Mouse (Mus musculus): Measurements from ENCODE around the gene 1700109H08Rik. TPM values are rescaled to one million over a fixed set of nuclear protein-coding genes. Genes with fewer than 3 reads are reported as not detected.

The 1700109H08Rik gene
- polyA plus RNA-seq, 1 experiment from 2014 or later, result 3.5 TPM

GRCm38 (mm10) chr5:3620486-3620885, 49.1 kb downstream of the 1700109H08Rik start:
- H3K9me3 ChIP-seq (replicated peaks; ENCODE audit: control insufficient read depth, low read length), result no peaks in the 10 kb centered on the region
- H3K36me3 ChIP-seq (ENCODE audit: control insufficient read depth, insufficient read depth, low read length), result peaks cover 19% of the 10 kb centered on the region; the same call in 1 of the 2 replicates
- H3K27ac ChIP-seq (ENCODE audit: low read length), result no peak overlapping the region
- H3K4me2 ChIP-seq (ENCODE audit: low read depth, low read length), result no peak overlapping the region
- H3K27me3 ChIP-seq (ENCODE audit: control insufficient read depth, insufficient read depth, low read length), result no peaks in the 10 kb centered on the region
- H3K4me3 ChIP-seq (replicated peaks; ENCODE audit: low read length), result no peak overlapping the region
- H3K9ac ChIP-seq (ENCODE audit: low read length), result no peak overlapping the region
- 86% methylated on average over 7 of the region's 7 CpGs for WGBS
- no peak for ATAC-seq (ENCODE audit: insufficient read depth, low FRiP score)
- H3K4me1 ChIP-seq (ENCODE audit: control insufficient read depth, insufficient read depth, low read length), result no peaks in the 10 kb centered on the region

- no peak overlapping the region for H3K4me2 ChIP-seq (ENCODE audit: low read depth, low read length)
- 89% methylated on average over 5 of the region's 5 CpGs for WGBS
- no peak overlapping the region for H3K27ac ChIP-seq (ENCODE audit: low read length)
- H3K9me3 ChIP-seq (replicated peaks; ENCODE audit: control insufficient read depth, low read length), result no peaks in the 10 kb centered on the region
- H3K36me3 ChIP-seq (ENCODE audit: control insufficient read depth, insufficient read depth, low read length), result peaks cover 6% of the 10 kb centered on the region; the same call in 1 of the 2 replicates
- no peak overlapping the region for H3K9ac ChIP-seq (ENCODE audit: low read length)
- H3K4me1 ChIP-seq (ENCODE audit: control insufficient read depth, insufficient read depth, low read length), result no peaks in the 10 kb centered on the region
- H3K4me3 ChIP-seq (replicated peaks; ENCODE audit: low read length), result no peak overlapping the region
- no peak for ATAC-seq (ENCODE audit: insufficient read depth, low FRiP score)
- no peaks in the 10 kb centered on the region for H3K27me3 ChIP-seq (ENCODE audit: control insufficient read depth, insufficient read depth, low read length)
These were observed 58.7 kb downstream of the 1700109H08Rik start for GRCm38 (mm10) chr5:3630055-3630454.

DNA sequence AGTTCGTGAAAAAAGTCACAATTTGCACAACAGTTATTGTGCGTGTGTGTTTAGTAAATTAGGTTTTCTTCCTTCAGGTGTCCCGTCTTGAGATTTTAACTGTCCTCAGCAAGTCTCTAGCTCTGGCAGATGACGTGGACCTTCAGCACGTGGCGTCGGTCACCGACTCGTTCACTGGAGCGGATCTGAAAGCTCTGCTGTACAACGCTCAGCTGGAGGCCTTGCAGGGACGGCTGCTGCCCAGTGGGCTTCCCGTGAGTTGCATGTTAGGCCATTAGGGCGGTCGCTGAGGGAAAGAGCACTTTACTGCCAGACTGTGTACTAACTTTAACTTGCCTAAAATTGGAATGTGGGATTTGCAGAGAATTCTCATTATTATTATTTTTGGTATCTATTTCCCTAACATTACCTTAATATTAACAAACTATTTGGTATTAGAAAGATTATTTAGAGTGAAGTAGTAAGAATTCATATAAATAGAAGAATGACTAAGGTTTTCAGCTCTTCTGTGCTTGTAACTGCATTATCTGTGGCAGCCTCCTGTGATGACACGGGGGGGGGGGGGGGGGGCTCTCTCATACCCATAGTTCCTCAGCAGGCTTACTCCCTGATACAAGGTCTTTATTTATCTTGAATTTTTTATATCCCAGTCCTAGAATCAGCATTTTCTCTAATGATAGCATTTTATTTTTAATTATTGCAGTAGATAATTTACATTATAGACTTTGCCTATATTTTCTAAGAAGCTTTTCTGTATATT, 60.3 kb downstream of the 1700109H08Rik start:
- Histone ChIP-seq H3K27ac (ENCODE audit: low read length) (no peak overlapping the region), H3K27me3 (ENCODE audit: control insufficient read depth, insufficient read depth, low read length) (no peaks in the 10 kb centered on the region), H3K9ac (ENCODE audit: low read length) (no peak overlapping the region), H3K4me2 (ENCODE audit: low read depth, low read length) (no peak overlapping the region), H3K9me3 (replicated peaks; ENCODE audit: control insufficient read depth, low read length) (no peaks in the 10 kb centered on the region), H3K4me1 (ENCODE audit: control insufficient read depth, insufficient read depth, low read length) (no peaks in the 10 kb centered on the region), H3K4me3 (replicated peaks; ENCODE audit: low read length) (no peak overlapping the region), H3K36me3 (ENCODE audit: control insufficient read depth, insufficient read depth, low read length) (peaks cover 6% of the 10 kb centered on the region; the same call in 1 of the 2 replicates)
- WGBS, result 83% methylated on average over 16 of the region's 16 CpGs
- no peak for ATAC-seq (ENCODE audit: insufficient read depth, low FRiP score)

GRCm38 (mm10) chr5:3632285-3632684, 60.9 kb downstream of the 1700109H08Rik start:
- Histone ChIP-seq H3K27me3 (ENCODE audit: control insufficient read depth, insufficient read depth, low read length) (no peaks in the 10 kb centered on the region), H3K27ac (ENCODE audit: low read length) (no peak overlapping the region), H3K9me3 (replicated peaks; ENCODE audit: control insufficient read depth, low read length) (no peaks in the 10 kb centered on the region), H3K4me3 (replicated peaks; ENCODE audit: low read length) (no peak overlapping the region), H3K4me1 (ENCODE audit: control insufficient read depth, insufficient read depth, low read length) (no peaks in the 10 kb centered on the region), H3K36me3 (ENCODE audit: control insufficient read depth, insufficient read depth, low read length) (peaks cover 6% of the 10 kb centered on the region; the same call in 1 of the 2 replicates), H3K9ac (ENCODE audit: low read length) (no peak overlapping the region), H3K4me2 (ENCODE audit: low read depth, low read length) (no peak overlapping the region)
- ATAC-seq (ENCODE audit: insufficient read depth, low FRiP score), result no peak
- WGBS, result 82% methylated on average over 5 of the region's 5 CpGs

- 91% methylated on average over 13 of the region's 13 CpGs for WGBS
- H3K9ac ChIP-seq (ENCODE audit: low read length), result no peak overlapping the region
These were observed 61.9 kb downstream of the 1700109H08Rik start for GRCm38 (mm10) chr5:3633315-3633714.

GRCm38 (mm10) chr5:3633951-3634350, 62.6 kb downstream of the 1700109H08Rik start:
- no peaks in the 10 kb centered on the region for H3K9me3 ChIP-seq (replicated peaks; ENCODE audit: control insufficient read depth, low read length)
- H3K36me3 ChIP-seq (ENCODE audit: control insufficient read depth, insufficient read depth, low read length), result peaks cover 6% of the 10 kb centered on the region; the same call in 1 of the 2 replicates
- H3K4me1 ChIP-seq (ENCODE audit: control insufficient read depth, insufficient read depth, low read length), result no peaks in the 10 kb centered on the region
- 76% methylated on average over 4 of the region's 4 CpGs for WGBS
- no peak overlapping the region for H3K27ac ChIP-seq (ENCODE audit: low read length)
- no peak overlapping the region for H3K9ac ChIP-seq (ENCODE audit: low read length)
- no peak overlapping the region for H3K4me2 ChIP-seq (ENCODE audit: low read depth, low read length)
- no peaks in the 10 kb centered on the region for H3K27me3 ChIP-seq (ENCODE audit: control insufficient read depth, insufficient read depth, low read length)
- H3K4me3 ChIP-seq (replicated peaks; ENCODE audit: low read length), result no peak overlapping the region
- ATAC-seq (ENCODE audit: insufficient read depth, low FRiP score), result no peak

More at GRCm38 (mm10) chr5:3633315-3633714, 61.9 kb downstream of the 1700109H08Rik start:
- no peaks in the 10 kb centered on the region for H3K9me3 ChIP-seq (replicated peaks; ENCODE audit: control insufficient read depth, low read length)
- H3K4me2 ChIP-seq (ENCODE audit: low read depth, low read length), result no peak overlapping the region
- no peak overlapping the region for H3K4me3 ChIP-seq (replicated peaks; ENCODE audit: low read length)
- H3K4me1 ChIP-seq (ENCODE audit: control insufficient read depth, insufficient read depth, low read length), result no peaks in the 10 kb centered on the region
- peaks cover 6% of the 10 kb centered on the region; the same call in 1 of the 2 replicates for H3K36me3 ChIP-seq (ENCODE audit: control insufficient read depth, insufficient read depth, low read length)
- no peak for ATAC-seq (ENCODE audit: insufficient read depth, low FRiP score)
- no peaks in the 10 kb centered on the region for H3K27me3 ChIP-seq (ENCODE audit: control insufficient read depth, insufficient read depth, low read length)
- H3K27ac ChIP-seq (ENCODE audit: low read length), result no peak overlapping the region

Other genes with a start within 250 kb of the 1700109H08Rik start
- 22.6 and 25.9 TPM in 2 replicates for gene Cdk6, start 230.1 kb upstream of the 1700109H08Rik start, polyA plus RNA-seq (2015; fragmentation: Nextera tagmentation; extraction: Ambion mirVana)
- 20.0 and 23.9 TPM in 2 replicates for gene Fam133b, start 27.7 kb upstream of the 1700109H08Rik start, polyA plus RNA-seq (2015; fragmentation: Nextera tagmentation; extraction: Ambion mirVana)
- gene Pex1, start 24.5 kb downstream of the 1700109H08Rik start, polyA plus RNA-seq (2015; fragmentation: Nextera tagmentation; extraction: Ambion mirVana), result 10.8 and 16.1 TPM in 2 replicates
- gene Rbm48, start 25.0 kb downstream of the 1700109H08Rik start, polyA plus RNA-seq (2015; fragmentation: Nextera tagmentation; extraction: Ambion mirVana), result 10.0 and 12.3 TPM in 2 replicates
- not detected in 2 replicates for gene Tmbim7, start 79.6 kb downstream of the 1700109H08Rik start, polyA plus RNA-seq (2015; fragmentation: Nextera tagmentation; extraction: Ambion mirVana)
- gene Gatad1, start 85.6 kb downstream of the 1700109H08Rik start, polyA plus RNA-seq (2015; fragmentation: Nextera tagmentation; extraction: Ambion mirVana), result 45.7 and 46.0 TPM in 2 replicates
- 6.3 and 7.7 TPM in 2 replicates for gene Ankib1, start 231.4 kb downstream of the 1700109H08Rik start, polyA plus RNA-seq (2015; fragmentation: Nextera tagmentation; extraction: Ambion mirVana)
- gene Krit1, start 231.6 kb downstream of the 1700109H08Rik start, polyA plus RNA-seq (2015; fragmentation: Nextera tagmentation; extraction: Ambion mirVana), result 41.3 and 46.3 TPM in 2 replicates